Comparison of ENCODE assay signal across 12 mouse cellular contexts in the genomic region with DNA sequence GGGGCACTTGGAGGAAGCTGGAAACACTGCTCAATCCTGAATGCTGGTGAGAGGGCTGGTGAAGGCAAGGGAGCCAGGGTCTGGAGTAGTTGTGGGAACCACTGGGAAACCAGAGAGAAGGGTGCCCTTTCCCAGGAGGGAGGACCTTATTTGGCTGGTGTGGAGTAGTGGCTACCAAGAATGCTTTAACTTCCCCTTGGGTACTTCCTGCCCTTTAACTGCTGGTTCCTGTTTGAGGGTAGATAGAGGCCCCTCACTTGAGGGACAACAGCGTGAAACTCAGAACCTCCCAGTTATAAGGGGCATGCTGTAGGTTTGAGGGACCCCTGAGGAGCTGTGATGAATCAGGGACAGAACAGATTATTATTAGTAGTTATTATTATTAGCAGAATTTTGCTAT. TPM values are rescaled to one million over a fixed set of nuclear protein-coding genes. Genes with fewer than 3 reads are reported as not detected.
DNase-seq lines count a peak whose midpoint lies in the region; ATAC-seq and TF ChIP-seq lines count a peak whose summit lies in the region.
"Had no signal": no experiment of that assay in that cellular context is flagged by ENCODE, and none has a peak within 500 bp of the region (broad histone marks: within the 10 kb centered on the region; RNA-seq: fewer than 3 reads in every experiment).

No protein-coding gene starts in this region.

- WGBS in liver, embryonic 11.5 days = 50% methylated on average over 1 of the region's 1 CpGs

- no peak for ATAC-seq in liver, embryonic 11.5 days (replicated peaks; ENCODE audit: low FRiP score)
- ATAC-seq in common myeloid progenitor, adult 5-6 weeks (replicated peaks; ENCODE audit: low read depth, poor library complexity, severe bottlenecking) = peak; percentile 50

- in situ Hi-C loops in ES-E14 (cut with MboI; ENCODE audit: low sequenced_read_pairs in 2 of 2, unreplicated experiment in 2 of 2) = no loop called here

- DNase-seq in liver, embryonic 11.5 days (ENCODE audit: low spot score) = no peak
- no peak for DNase-seq in liver
- DNase-seq in ES-E14 (ENCODE audit: low read depth, low spot score) = no peak
- DNase-seq in layer of hippocampus, postnatal 25 days (ENCODE audit: extremely low spot score in 1 of 2, low spot score in 1 of 2) = no peak
- DNase-seq in layer of hippocampus, adult 9-10 months (ENCODE audit: low spot score) = no peak

- H3K4me2 ChIP-seq in liver, embryonic 11.5 days = peak overlapping the region; percentile 39
- H3K4me2 ChIP-seq: hindbrain, embryonic 13.5 days; limb, embryonic 13.5 days had no signal

- H3K4me3 ChIP-seq in liver, embryonic 11.5 days (ENCODE audit: low read depth, low read length) = no peak overlapping the region
- no peak overlapping the region for H3K4me3 ChIP-seq in ES-E14 (ENCODE audit: insufficient read depth in 1 of 2, low read depth in 1 of 2, low read length in 2 of 2, poor library complexity in 1 of 2, severe bottlenecking in 1 of 2)
- peak overlapping the region; percentile 87 for H3K4me3 ChIP-seq in megakaryocyte, embryonic 14.5 days (replicated peaks)
- H3K4me3 ChIP-seq: hindbrain, embryonic 13.5 days; limb, embryonic 13.5 days; myocyte had no signal

- no peaks in the 10 kb centered on the region for H3K36me3 ChIP-seq in liver, embryonic 11.5 days (ENCODE audit: control insufficient read depth, insufficient read depth, low read length)
- H3K36me3 ChIP-seq in ES-E14 (ENCODE audit: control insufficient read depth, insufficient read depth, low read length, poor library complexity, severe bottlenecking) = no peaks in the 10 kb centered on the region
- H3K36me3 ChIP-seq in megakaryocyte, embryonic 14.5 days (replicated peaks; ENCODE audit: low read length) = peaks cover 10% of the 10 kb centered on the region
- H3K36me3 ChIP-seq: hindbrain, embryonic 13.5 days; limb, embryonic 13.5 days had no signal

- no peaks in the 10 kb centered on the region for H3K9me3 ChIP-seq in liver, embryonic 11.5 days (ENCODE audit: control insufficient read depth, low read length)
- H3K9me3 ChIP-seq in ES-E14 (ENCODE audit: control insufficient read depth, insufficient read depth, low read depth, low read length) = no peaks in the 10 kb centered on the region
- no peaks in the 10 kb centered on the region for H3K9me3 ChIP-seq in megakaryocyte, embryonic 14.5 days
- H3K9me3 ChIP-seq: G1E; hindbrain, embryonic 13.5 days; limb, embryonic 13.5 days had no signal

- H3K9ac ChIP-seq in liver, embryonic 11.5 days (ENCODE audit: low read depth, low read length) = 0 out of 2 replicates have a peak overlapping the region, but pooled peaks have one; percentile 30
- H3K9ac ChIP-seq in ES-E14 (ENCODE audit: insufficient read depth, low read depth, low read length, poor library complexity, severe bottlenecking) = no peak overlapping the region
- H3K9ac ChIP-seq: hindbrain, embryonic 13.5 days; limb, embryonic 13.5 days had no signal

- peaks cover 19% of the 10 kb centered on the region for H3K4me1 ChIP-seq in liver, embryonic 11.5 days (replicated peaks; ENCODE audit: control insufficient read depth, insufficient read depth, low read length)
- H3K4me1 ChIP-seq in ES-E14 (ENCODE audit: control insufficient read depth in 2 of 2, insufficient read depth in 2 of 2, low read length in 2 of 2, poor library complexity in 1 of 2) = peaks cover 7 to 32% of the 10 kb centered on the region in 2 experiments
- H3K4me1 ChIP-seq in megakaryocyte, embryonic 14.5 days = peaks cover 88% of the 10 kb centered on the region

- peak overlapping the region; percentile 68; the same call in 1 of the 2 replicates for H3K27ac ChIP-seq in liver, embryonic 11.5 days (ENCODE audit: low read depth, low read length)
- 0 out of 2 replicates have a peak overlapping the region, but pooled peaks have one; percentile 18 for H3K27ac ChIP-seq in ES-E14 (ENCODE audit: insufficient read depth, low read depth, low read length, poor library complexity, severe bottlenecking)
- H3K27ac ChIP-seq: hindbrain, embryonic 13.5 days; limb, embryonic 13.5 days had no signal

- peaks cover under 1% of the 10 kb centered on the region; the same call in 1 of the 2 replicates for H3K27me3 ChIP-seq in liver, embryonic 11.5 days (replicated peaks; ENCODE audit: control insufficient read depth, insufficient read depth, low read length)
- H3K27me3 ChIP-seq in megakaryocyte, embryonic 14.5 days (replicated peaks) = no peaks in the 10 kb centered on the region

TF ChIP-seq in ES-E14, 5 proteins besides CTCF, POLR2A, EP300 and RAD21:
- TF ChIP-seq ZC3H11A (IDR thresholded peaks at IDR 0.05; ENCODE audit: borderline replicate concordance, low read depth, low read length) = no peak
- no peak for TF ChIP-seq ZNF384 (IDR thresholded peaks at IDR 0.05; ENCODE audit: low read depth, low read length)
- no peak for TF ChIP-seq HCFC1 (IDR thresholded peaks at IDR 0.05; ENCODE audit: borderline replicate concordance, insufficient read depth, low read length)
- TF ChIP-seq CHD2 (IDR thresholded peaks at IDR 0.05; ENCODE audit: low read depth, low read length) = no peak
- no peak for TF ChIP-seq MAFK (IDR thresholded peaks at IDR 0.05; ENCODE audit: insufficient read depth, low read depth, low read length)

RNA-seq across cellular contexts. Expression of a gene that starts 0.9 kb away (rescaled TPM):
- polyA plus RNA-seq in liver, embryonic 11.5 days (2014; fragmentation: Nextera tagmentation; extraction: Ambion mirVana) = 24.1 and 28.1 TPM in 2 replicates
- 2.6 and 2.7 TPM in 2 replicates for total RNA-seq in ES-E14 (2012; rRNA removed)
- total RNA-seq in common myeloid progenitor, adult 5-6 weeks (2017) = 44.3 and 51.6 TPM in 2 replicates
- polyA plus RNA-seq in megakaryocyte, embryonic 14.5 days (2012; ENCODE audit: insufficient read depth, low replicate concordance) = 5.9 and 24.8 TPM in 2 replicates
- 1 to 10 TPM; 8.1 to 8.9 TPM for total RNA-seq in layer of hippocampus, postnatal 25 days (2021)

RNA-seq across cellular contexts. Expression of a gene that starts 5.1 kb away (rescaled TPM):
- 0.70 and 0.78 TPM in 2 replicates for polyA plus RNA-seq in liver, embryonic 11.5 days (2014; fragmentation: Nextera tagmentation; extraction: Ambion mirVana)
- total RNA-seq in ES-E14 (2012; rRNA removed) = 10.1 and 19.6 TPM in 2 replicates
- total RNA-seq in common myeloid progenitor, adult 5-6 weeks (2017) = 1.1 and 1.8 TPM in 2 replicates
- 12.1 TPM in 1 of 2 replicates, not detected in the other for polyA plus RNA-seq in megakaryocyte, embryonic 14.5 days (2012; ENCODE audit: insufficient read depth, low replicate concordance)
- under 1 TPM; 0.42 to 0.54 TPM for total RNA-seq in layer of hippocampus, postnatal 25 days (2021)

RNA-seq across cellular contexts. Expression of a gene that starts 12.6 kb away (rescaled TPM):
- 0.47 and 0.53 TPM in 2 replicates for polyA plus RNA-seq in liver, embryonic 11.5 days (2014; fragmentation: Nextera tagmentation; extraction: Ambion mirVana)
- total RNA-seq in ES-E14 (2012; rRNA removed) = 0.22 TPM in 1 of 2 replicates, not detected in the other
- 9.4 and 11.3 TPM in 2 replicates for total RNA-seq in common myeloid progenitor, adult 5-6 weeks (2017)
- 2.9 and 3.5 TPM in 2 replicates for polyA plus RNA-seq in megakaryocyte, embryonic 14.5 days (2012; ENCODE audit: insufficient read depth, low replicate concordance)
- not detected for total RNA-seq in layer of hippocampus, postnatal 25 days (2021)
- polyA plus RNA-seq: hindbrain, embryonic 13.5 days; kidney, embryonic 14.5 days had no signal

RNA-seq across cellular contexts. Expression of a gene that starts 13.3 kb away (rescaled TPM):
- polyA plus RNA-seq in liver, embryonic 11.5 days (2014; fragmentation: Nextera tagmentation; extraction: Ambion mirVana) = 13.9 and 20.0 TPM in 2 replicates
- not detected in 2 replicates for total RNA-seq in ES-E14 (2012; rRNA removed)
- 4.7 and 5.4 TPM in 2 replicates for total RNA-seq in common myeloid progenitor, adult 5-6 weeks (2017)
- polyA plus RNA-seq in megakaryocyte, embryonic 14.5 days (2012; ENCODE audit: insufficient read depth, low replicate concordance) = 2.5 and 22.3 TPM in 2 replicates
- total RNA-seq in layer of hippocampus, postnatal 25 days (2021) = 10 to 100 TPM; 10.4 to 10.8 TPM
- polyA plus RNA-seq: myocyte had no signal

RNA-seq across cellular contexts. Expression of a gene that starts 16.0 kb away (rescaled TPM):
- not detected in 2 replicates for polyA plus RNA-seq in liver, embryonic 11.5 days (2014; fragmentation: Nextera tagmentation; extraction: Ambion mirVana)
- 0.13 TPM in 1 of 2 replicates, not detected in the other for total RNA-seq in ES-E14 (2012; rRNA removed)
- not detected in 2 replicates for total RNA-seq in common myeloid progenitor, adult 5-6 weeks (2017)
- 0.85 TPM in 1 of 2 replicates, not detected in the other for polyA plus RNA-seq in megakaryocyte, embryonic 14.5 days (2012; ENCODE audit: insufficient read depth, low replicate concordance)
- total RNA-seq in layer of hippocampus, postnatal 25 days (2021) = under 1 TPM in 1 of 2 experiments, not detected in 1; 0.20 TPM
- total RNA-seq: G1E had no signal
- polyA plus RNA-seq: G1E; kidney, embryonic 14.5 days; limb, embryonic 13.5 days had no signal
